Mouse (Mus musculus): Measurements from ENCODE around the gene Stk40.
"Not testable (repeated sequence)": the region's sequence is repeated elsewhere in the genome, so short reads cannot be mapped to it uniquely, and the experiment has no call there.

The Stk40 gene

DNA sequence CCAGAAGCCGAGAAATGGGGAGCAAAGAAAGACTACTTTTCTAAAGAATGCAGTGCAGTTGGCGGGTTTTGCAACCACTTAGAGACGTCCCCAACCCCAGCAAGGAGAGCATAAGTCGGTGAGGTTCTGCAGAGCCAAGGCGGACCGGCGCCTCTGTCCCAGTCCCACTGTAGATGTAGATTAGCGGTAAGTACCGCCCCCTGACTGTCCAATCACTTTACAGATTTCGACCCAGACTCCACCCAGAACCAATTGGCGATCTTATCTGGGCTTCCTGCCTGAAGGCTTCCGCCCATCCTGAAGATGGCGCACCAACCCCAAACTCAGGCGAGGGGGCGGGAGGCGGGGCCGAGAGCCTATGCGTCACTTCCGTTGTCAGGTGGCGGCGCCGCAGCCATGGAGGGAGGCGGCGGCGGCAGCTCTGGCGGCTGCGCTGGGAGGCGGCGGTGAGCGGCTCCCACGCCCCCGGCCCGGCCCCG lies at the start of gene Stk40:
Stk40 (plus strand) TSS at position 368 of the 479 bp plus-strand sequence.
- DNase-seq (ENCODE audit: low spot score), result peak; percentile 96

DNA sequence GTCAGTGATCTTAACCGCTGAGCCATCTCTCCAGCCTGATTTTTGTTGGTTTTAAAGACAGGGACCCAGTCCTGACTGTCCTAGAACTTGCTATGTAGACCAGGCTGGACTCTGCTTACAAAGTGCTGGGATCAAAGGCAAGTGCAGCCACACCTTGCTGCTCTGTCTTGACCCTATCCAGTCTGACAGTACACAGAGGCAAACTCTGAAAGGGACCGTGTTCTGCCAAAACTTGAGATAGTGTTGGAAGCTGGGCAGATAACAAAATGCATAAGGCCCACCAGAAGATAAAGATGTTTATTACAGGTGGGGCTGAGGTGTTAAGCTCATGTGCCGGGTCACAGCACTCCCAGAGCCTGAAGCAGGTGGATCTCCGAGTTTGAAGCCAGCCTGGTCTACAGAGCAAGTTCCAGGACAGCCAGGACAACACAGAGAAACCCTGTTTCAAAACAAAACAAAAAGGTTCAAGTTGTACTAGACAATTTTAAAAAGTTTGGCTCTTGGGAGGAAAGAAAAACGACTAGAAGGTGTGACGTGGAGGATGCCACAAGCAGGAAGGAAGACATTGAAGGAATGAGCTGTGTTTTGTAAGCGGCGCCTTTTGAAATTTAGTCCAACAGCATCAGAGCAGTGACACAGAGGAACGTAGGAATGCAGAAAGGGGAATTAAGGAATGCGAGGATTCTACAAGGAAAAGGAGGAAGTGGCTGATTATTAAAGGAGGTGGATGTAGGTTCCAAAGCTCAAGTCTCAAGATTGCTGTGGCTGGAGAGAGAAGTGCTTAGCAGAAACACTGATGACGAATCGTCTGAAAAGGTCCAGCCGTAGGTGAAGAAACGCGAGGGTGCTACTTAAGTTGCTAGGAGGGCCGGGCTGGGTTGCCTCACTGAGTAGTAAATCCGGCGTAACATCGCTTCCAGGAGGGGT lies 46.3 kb upstream of the Stk40 start:
- no peak for DNase-seq (ENCODE audit: low spot score)

- DNase-seq (ENCODE audit: low spot score), result peak; percentile 92
Measured at GRCm38 (mm10) chr4:126058134-126058996, 45.4 kb upstream of the Stk40 start, which contains the start of gene Oscp1. Gene Oscp1 (plus strand): TSS chr4:126058565.

- no peak for DNase-seq (ENCODE audit: low spot score)
Measured at GRCm38 (mm10) chr4:126058997-126059362, 44.8 kb upstream of the Stk40 start.

DNA sequence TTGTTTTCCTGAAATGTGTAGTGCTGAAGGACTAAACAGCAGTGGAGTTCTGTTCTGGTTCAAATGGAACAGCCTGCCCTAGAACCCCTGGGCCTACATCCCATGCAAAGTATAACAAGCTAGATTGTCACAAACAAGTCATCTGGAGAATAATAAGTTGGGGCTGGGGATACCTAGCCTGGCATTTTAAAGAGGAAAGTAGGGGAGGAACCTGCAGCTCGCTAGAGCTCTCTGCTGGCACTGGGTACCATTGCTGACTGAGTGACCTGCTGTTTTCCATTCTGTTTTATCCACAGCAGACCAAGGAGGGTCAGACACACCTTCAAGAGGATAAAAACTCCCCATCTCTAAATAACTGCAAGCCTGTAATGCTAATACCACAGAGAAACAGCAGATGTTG lies 40.9 kb upstream of the Stk40 start:
- peak; percentile 59 for DNase-seq (ENCODE audit: low spot score)

GRCm38 (mm10) chr4:126065241-126065640 lies 38.5 kb upstream of the Stk40 start:
- DNase-seq (ENCODE audit: low spot score), result no peak

- peak; percentile 30 for DNase-seq (ENCODE audit: low spot score)
Measured at GRCm38 (mm10) chr4:126067401-126068077, 36.2 kb upstream of the Stk40 start.

- DNase-seq (ENCODE audit: low spot score), result no peak
Measured at GRCm38 (mm10) chr4:126068842-126069241, 34.9 kb upstream of the Stk40 start.

- DNase-seq (ENCODE audit: low spot score), result no peak
Measured at GRCm38 (mm10) chr4:126077833-126078232, 25.9 kb upstream of the Stk40 start.

DNA sequence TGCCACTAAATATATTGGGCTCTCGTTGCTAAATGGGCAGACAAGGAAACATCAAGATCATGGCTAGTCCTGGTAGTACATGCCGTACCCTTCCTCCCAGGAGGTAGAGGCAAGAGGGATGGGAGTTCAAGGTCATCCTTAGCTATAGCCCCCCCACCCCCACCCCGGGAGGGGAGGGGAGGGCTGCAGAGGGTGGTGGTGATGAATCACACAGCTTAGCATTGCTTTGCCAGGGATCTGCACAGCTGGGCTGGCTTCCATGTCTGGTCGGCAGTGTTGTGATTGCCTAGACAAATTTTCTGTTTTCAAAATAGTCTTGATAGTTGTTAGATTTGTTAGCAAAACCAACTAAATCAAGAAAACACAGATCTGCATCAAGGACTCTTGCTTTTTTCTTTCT lies 24.5 kb upstream of the Stk40 start:
- DNase-seq (ENCODE audit: low spot score), result no peak

DNA sequence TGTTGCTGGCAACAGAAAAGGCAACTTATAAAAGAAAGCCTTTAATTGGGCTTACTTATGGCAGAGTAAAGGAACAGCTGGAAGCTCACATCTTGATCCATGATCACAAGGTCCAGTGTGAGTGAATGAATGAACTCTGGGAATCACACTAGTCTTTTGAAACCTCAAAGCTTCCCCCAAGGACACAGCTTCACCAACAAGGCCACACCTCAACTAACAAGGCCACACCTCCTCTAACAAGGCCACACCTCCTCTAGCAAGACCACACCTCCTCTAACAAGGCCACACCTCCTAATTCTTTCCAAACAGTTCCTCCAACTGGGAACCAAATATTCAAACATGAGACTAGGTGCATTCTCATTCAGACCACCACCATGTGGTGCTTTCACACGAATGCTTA lies 22.2 kb upstream of the Stk40 start:
- no peak for DNase-seq (ENCODE audit: low spot score)

- no peak for DNase-seq (ENCODE audit: low spot score)
Measured at GRCm38 (mm10) chr4:126083021-126083420, 20.7 kb upstream of the Stk40 start.

DNA sequence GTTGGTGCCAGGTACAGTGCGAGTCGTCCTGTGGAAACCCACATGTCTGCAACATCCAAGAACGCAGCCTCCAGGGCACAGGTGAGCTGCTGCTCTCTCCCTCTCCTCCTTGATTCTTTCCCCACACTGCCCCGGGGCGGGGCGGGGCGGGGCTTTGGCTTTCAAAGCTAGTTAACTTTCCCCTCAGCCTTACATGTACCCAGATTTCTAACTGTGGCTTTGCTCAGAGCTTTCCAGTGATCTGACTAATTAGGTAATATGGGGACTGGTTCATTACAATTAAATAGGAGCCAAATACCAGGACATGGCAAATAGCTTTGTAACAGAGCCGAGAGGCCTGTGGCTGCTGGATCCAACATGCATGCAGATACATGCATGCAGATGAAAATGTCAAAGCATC lies 19.4 kb upstream of the Stk40 start:
- DNase-seq (ENCODE audit: low spot score), result no peak

- peak; percentile 84 for DNase-seq (ENCODE audit: low spot score)
Measured at GRCm38 (mm10) chr4:126085996-126086576, 17.7 kb upstream of the Stk40 start.

- DNase-seq (ENCODE audit: low spot score), result no peak
Measured at GRCm38 (mm10) chr4:126090101-126090847, 13.5 kb upstream of the Stk40 start.

GRCm38 (mm10) chr4:126090848-126091124 lies 13.0 kb upstream of the Stk40 start:
- no peak for DNase-seq (ENCODE audit: low spot score)

DNA sequence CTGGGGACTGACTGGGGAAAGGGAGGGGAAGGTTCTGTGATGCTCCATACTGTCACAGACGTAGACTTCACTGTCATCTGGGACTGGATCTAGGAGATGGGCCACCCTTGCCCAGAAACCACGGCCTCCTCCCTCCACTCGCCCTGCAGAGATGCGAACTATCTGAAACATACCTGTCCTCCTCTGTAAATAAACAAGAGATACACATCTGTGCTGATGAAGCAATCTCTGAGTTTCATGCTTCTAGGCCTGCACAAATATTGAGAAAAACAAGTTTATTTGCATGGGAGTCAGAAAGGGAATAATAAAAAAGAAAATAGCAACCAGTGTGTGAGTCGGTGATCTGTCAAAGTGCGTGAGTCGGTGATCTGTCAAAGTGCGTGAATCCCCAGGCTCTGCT lies 11.9 kb upstream of the Stk40 start:
- DNase-seq (ENCODE audit: low spot score), result no peak

DNA sequence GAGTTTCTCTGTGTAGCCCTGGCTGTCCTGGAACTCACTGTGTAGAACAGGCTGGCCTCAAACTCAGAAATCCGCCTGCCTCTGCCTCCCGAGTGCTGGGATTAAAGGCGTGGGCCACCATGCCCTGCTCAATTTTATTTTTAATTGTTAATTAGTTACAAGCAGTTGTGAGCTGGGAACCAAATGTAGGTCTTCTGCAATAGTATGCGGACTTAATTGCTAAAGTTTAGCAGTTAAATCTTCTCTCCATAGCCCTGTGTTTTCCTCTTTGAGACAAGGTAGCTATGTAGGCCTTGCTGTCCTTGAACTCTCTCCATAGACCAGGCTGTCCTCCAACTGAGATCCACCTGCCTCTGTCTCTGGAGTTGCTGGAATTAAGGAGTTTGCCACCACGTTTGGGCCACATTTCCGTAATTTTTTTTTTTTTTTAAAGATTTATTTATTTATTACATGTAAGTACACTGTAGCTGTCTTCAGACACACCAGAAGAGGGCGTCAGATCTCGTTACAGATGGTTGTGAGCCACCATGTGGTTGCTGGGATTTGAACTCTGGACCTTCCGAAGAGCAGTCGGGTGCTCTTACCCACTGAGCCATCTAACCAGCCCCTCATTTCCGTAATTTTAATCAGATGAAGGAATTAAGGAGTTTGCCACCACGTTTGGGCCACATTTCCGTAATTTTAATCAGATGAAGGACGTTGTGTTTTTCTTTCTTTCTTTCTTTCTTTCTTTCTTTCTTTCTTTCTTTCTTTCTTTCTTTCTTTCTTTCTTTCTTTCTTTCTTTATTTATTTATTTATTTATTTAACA lies 7.9 kb upstream of the Stk40 start:
- not testable (repeated sequence) for DNase-seq (ENCODE audit: low spot score)

GRCm38 (mm10) chr4:126096464-126097111 lies 7.2 kb upstream of the Stk40 start, which contains the start of gene Lsm10:
Gene Lsm10 (plus strand): TSS chr4:126096623.
- DNase-seq (ENCODE audit: low spot score), result peak; percentile 96
